Mouse (Mus musculus) testis, postnatal 10 days (tissue): ENCODE data around the gene Tnip3.

Experiments used
- DNase-seq: peaks from one replicate; pipeline ENCODE4 v3.0.0; 2021; ENCODE audit warnings: low spot score

Gene Tnip3

GRCm38 (mm10) chr6:65585333-65586053 is 60.4 kb downstream of the Tnip3 start:
- DNase-seq, result no peak

GRCm38 (mm10) chr6:65588847-65589246 is 63.7 kb downstream of the Tnip3 start:
- no peak for DNase-seq

GRCm38 (mm10) chr6:65590018-65590417 is 64.9 kb downstream of the Tnip3 start:
- DNase-seq, result no peak

- DNase-seq, result no peak
Measured at GRCm38 (mm10) chr6:65594171-65594570, 69.1 kb downstream of the Tnip3 start.

- DNase-seq, result no peak
Measured at GRCm38 (mm10) chr6:65595371-65595770, 70.3 kb downstream of the Tnip3 start.

GRCm38 (mm10) chr6:65597056-65597818 is 72.1 kb downstream of the Tnip3 start:
- DNase-seq, result no peak

- DNase-seq, result no peak
Measured at GRCm38 (mm10) chr6:65598522-65598921, 73.4 kb downstream of the Tnip3 start.

- no peak for DNase-seq
Measured at GRCm38 (mm10) chr6:65599865-65600739, 75.0 kb downstream of the Tnip3 start.

GRCm38 (mm10) chr6:65600887-65601286 is 75.8 kb downstream of the Tnip3 start:
- no peak for DNase-seq

- DNase-seq, result no peak
Measured at GRCm38 (mm10) chr6:65605778-65606177, 80.7 kb downstream of the Tnip3 start.

GRCm38 (mm10) chr6:65606946-65607345 is 81.8 kb downstream of the Tnip3 start:
- DNase-seq, result no peak

GRCm38 (mm10) chr6:65611834-65612233 is 86.7 kb downstream of the Tnip3 start:
- no peak for DNase-seq

GRCm38 (mm10) chr6:65613924-65614585 is 88.9 kb downstream of the Tnip3 start:
- DNase-seq, result no peak

- no peak for DNase-seq
Measured at GRCm38 (mm10) chr6:65615641-65616040, 90.5 kb downstream of the Tnip3 start.

GRCm38 (mm10) chr6:65621260-65621659 is 96.1 kb downstream of the Tnip3 start:
- DNase-seq, result no peak

- DNase-seq, result no peak
Measured at GRCm38 (mm10) chr6:65623016-65623715, 98.1 kb downstream of the Tnip3 start.

GRCm38 (mm10) chr6:65630578-65630977 is 105.5 kb downstream of the Tnip3 start:
- DNase-seq, result no peak

- no peak for DNase-seq
Measured at GRCm38 (mm10) chr6:65632184-65632583, 107.1 kb downstream of the Tnip3 start.

GRCm38 (mm10) chr6:65642431-65642830 is 117.3 kb downstream of the Tnip3 start:
- DNase-seq, result no peak

- DNase-seq, result no peak
Measured at GRCm38 (mm10) chr6:65644110-65644509, 119.0 kb downstream of the Tnip3 start.

- DNase-seq, result no peak
Measured at GRCm38 (mm10) chr6:65646408-65646807, 121.3 kb downstream of the Tnip3 start.
